Mouse (Mus musculus) central nervous system, embryonic 14 days (tissue): ENCODE measurements around the gene Prpf4. TPM values are rescaled to one million over a fixed set of nuclear protein-coding genes. Genes with fewer than 3 reads are reported as not detected.

Experiments
- polyA plus RNA-seq: library from polyadenylated mRNA; depleted of rRNA; stranded (reverse); fragments of >200 nt; gene quantifications from 2 replicates; pipeline ENCODE4 v1.2.3, GENCODE M21; 2012; rRNA removed

The Prpf4 gene
- 24.2 and 25.2 TPM in 2 replicates for polyA plus RNA-seq

DNA sequence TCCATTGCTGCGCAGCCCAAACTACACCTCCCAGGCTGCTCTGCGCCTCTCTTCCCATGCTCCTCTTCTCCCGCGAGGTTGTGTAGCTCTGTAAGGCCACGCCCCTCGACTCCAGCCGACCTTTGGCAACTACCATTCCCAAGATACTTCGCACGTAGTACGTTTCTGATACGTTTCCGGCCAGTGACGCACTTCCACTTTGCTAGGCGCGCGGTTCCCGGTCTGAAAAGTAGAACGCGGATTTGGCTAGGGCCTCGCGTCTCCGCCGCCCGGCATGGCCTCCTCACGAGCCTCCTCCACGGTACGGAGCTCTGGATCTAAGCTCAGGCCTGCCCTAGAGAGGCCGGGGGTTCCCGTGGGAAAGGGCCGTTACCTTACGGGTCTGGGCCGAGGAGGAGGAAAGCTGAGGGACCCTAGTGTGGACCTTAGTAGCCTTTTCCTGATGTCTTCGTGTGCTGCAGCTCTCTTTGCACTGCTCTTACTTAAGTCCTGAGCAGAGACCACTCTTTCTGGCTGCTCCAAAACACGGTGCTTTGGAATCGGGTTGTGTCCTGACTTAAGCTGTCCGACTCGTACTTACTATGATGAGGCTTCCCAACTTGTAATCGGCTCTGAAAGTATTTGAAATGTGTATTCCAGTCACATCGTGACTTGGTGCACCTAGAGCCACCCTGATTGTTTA lies at the start of gene Prpf4, which contains the start of gene Cdc26:
Gene Prpf4, plus strand, starts transcription at position 197 of the 682 bp plus-strand sequence.
Gene Cdc26, minus strand, starts transcription at position 42 of the 682 bp plus-strand sequence.

DNA sequence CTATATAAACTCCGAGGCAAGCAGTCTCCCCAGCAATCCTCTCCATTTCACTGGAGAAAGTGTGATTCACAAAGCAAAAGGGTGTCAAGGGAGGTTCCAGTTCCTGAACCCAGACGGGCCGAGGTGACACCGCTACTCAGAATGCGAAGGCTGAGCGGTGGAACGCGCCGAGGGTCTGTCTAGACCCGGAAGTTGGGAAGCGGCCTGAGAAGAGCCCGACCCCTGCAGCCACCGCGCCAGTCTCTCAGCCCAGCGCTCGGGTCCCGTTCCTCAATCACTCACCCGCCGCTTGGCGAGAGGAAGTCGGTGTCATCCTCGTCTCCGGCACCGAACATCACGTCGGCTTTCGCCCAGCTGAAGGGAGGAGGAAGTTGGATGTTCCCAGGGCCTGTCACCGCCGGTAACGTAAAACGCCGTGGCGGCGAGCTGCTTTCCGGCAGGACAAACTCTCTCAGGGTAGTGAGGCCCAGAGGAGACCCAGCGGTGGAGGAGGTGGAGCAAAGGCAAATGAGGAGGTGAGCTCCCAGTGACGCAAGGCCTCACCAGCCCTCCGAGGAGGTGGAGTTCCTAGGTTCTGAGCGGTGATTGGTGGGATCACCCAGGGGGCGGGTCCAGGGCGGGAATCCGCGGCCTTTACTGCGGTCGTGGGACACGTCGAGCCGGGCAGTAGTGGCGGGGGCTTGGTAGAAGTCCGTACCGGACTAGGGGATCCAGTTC lies 48.4 kb upstream of the Prpf4 start, which contains the start of the genes Fkbp15 and Slc31a1:
Gene Fkbp15, minus strand, starts transcription at position 461 of the 717 bp plus-strand sequence.
Gene Slc31a1, plus strand, starts transcription at position 640 of the 717 bp plus-strand sequence.

GRCm38 (mm10) chr4:62435081-62435480 lies 26.5 kb downstream of the Prpf4 start, which contains the start of gene Rnf183:
TSS of gene Rnf183 (minus strand) at chr4:62435252.

GRCm38 (mm10) chr4:62470598-62471051 lies 62.0 kb downstream of the Prpf4 start, which contains the start of gene Wdr31:
TSS of gene Wdr31 (minus strand) at chr4:62470896.

Other genes starting within 250 kb of the Prpf4 start
- 14.6 and 14.7 TPM in 2 replicates for gene Zfp37, start 177.8 kb upstream of the Prpf4 start, polyA plus RNA-seq
- 11.3 and 12.6 TPM in 2 replicates for gene Slc31a2, start 146.2 kb upstream of the Prpf4 start, polyA plus RNA-seq
- gene Fkbp15, start 48.2 kb upstream of the Prpf4 start, polyA plus RNA-seq = 22.2 and 23.2 TPM in 2 replicates
- 28.3 and 30.0 TPM in 2 replicates for gene Slc31a1, start 48.1 kb upstream of the Prpf4 start, polyA plus RNA-seq
- 104 and 108 TPM in 2 replicates for gene Cdc26, start 155 bp upstream of the Prpf4 start, polyA plus RNA-seq
- gene Rnf183, start 26.5 kb downstream of the Prpf4 start, polyA plus RNA-seq = 0.84 and 0.88 TPM in 2 replicates
- 7.2 and 7.9 TPM in 2 replicates for gene Wdr31, start 62.1 kb downstream of the Prpf4 start, polyA plus RNA-seq
- 0.39 and 1.6 TPM in 2 replicates for gene Bspry, start 71.3 kb downstream of the Prpf4 start, polyA plus RNA-seq
- 5.9 and 6.4 TPM in 2 replicates for gene Hdhd3, start 94.7 kb downstream of the Prpf4 start, polyA plus RNA-seq
- gene Alad, start 111.1 kb downstream of the Prpf4 start, polyA plus RNA-seq = 40.8 and 49.2 TPM in 2 replicates
- gene Pole3, start 116.3 kb downstream of the Prpf4 start, polyA plus RNA-seq = 49.2 and 57.0 TPM in 2 replicates
- 1.1 TPM in 2 replicates for gene 4933430I17Rik, start 116.6 kb downstream of the Prpf4 start, polyA plus RNA-seq
- 64.8 and 74.9 TPM in 2 replicates for gene Rgs3, start 151.1 kb downstream of the Prpf4 start, polyA plus RNA-seq